Mouse (Mus musculus) MN1 (cell line): Measurements from ENCODE around the gene Syne1.

Source experiments
- DNase-seq: peaks from one replicate; pipeline ENCODE4 v3.0.0-alpha.2; 2016; ENCODE audit warnings: low spot score

The Syne1 gene

GRCm38 (mm10) chr10:5305555-5305954, 245.7 kb downstream of the Syne1 start:
- peak; percentile 23 for DNase-seq

DNA sequence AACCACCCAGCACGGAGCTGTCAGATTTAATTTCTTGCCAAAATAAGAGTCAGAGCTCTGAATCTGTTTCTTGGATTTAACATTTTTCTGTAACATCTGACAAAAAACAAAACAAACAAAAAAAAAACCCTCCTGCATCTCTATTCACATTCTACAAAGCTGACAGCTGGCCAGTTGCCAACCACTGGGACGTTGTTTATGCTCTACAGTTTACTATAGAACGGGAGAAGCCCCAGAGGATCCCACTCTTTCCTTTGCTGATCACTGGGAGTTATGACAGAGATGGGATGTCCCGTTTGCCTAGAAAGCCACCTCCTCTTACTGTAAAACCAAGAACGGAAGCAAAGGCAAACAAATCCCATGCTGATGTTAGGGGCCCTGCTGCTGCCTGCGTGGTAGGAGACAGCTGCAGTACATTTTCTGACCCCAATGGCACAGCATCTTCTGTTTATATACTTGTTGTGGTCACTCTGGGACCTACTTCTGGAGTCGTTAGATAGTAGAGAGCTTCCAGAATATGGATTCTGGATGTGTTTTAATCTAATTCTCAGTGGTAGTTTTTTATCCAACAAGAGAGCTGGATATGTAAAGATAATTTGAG, 255.9 kb downstream of the Syne1 start:
- DNase-seq, result no peak

GRCm38 (mm10) chr10:5289575-5289909, 261.7 kb downstream of the Syne1 start:
- DNase-seq, result no peak

- peak; percentile 93 for DNase-seq
Observed at GRCm38 (mm10) chr10:5288716-5289574, 262.3 kb downstream of the Syne1 start.

DNA sequence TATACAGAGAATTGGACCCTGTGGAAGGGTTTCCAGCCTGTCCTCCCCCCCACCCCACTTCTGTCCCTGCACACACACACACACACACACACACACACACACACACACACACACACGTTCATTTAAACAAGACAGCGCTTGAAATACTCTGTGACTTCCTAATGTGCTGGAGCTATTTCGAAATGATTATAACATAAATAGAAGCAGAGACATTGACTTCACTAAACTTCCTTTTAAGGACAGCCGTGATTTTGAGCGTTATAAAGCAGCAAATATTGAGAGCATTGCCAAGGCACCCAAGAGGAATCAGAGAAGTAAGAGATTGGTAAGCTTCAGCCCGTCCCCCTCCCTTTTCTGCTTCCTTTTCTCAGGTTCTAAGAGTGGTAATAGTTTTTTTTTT, 263.0 kb downstream of the Syne1 start:
- peak; percentile 42 for DNase-seq

DNA sequence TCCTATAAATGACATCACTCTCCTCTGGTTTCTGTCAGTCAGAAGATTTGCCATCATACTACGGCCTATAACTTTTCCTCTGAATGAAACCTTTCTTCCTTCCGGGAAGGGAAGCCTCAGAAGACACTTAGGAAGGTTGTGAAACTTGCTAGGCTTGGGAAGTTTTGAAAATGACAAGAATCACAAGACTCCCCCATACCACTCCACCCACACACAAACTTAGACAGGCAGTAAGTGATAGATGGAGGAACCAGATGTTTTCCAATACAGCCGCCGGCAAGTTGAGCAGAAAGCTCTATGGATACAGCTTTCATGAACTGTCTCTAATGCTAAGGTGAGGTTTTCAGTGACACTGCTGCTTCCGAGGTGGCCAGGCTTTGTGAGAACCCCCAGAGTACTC, 275.5 kb downstream of the Syne1 start:
- DNase-seq, result no peak

DNA sequence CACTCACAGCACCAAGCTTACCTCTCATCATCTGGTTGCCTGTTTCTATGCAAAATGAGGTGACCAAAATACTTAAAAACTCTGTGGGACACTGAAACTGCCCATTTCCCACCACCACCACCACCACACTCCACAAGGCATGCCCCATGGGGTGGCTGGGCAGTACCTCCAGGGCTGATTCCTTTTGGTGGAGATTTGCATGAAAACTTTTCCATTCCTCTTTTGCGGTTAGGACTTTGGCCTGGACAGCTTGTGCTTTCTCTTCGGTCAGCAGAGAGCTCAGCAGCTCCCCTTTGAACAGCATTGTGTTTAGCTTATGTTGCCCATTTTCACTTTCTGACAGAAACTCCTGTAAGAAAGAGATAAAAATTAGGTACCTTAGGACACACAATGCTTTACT, 280.6 kb downstream of the Syne1 start:
- no peak for DNase-seq

DNA sequence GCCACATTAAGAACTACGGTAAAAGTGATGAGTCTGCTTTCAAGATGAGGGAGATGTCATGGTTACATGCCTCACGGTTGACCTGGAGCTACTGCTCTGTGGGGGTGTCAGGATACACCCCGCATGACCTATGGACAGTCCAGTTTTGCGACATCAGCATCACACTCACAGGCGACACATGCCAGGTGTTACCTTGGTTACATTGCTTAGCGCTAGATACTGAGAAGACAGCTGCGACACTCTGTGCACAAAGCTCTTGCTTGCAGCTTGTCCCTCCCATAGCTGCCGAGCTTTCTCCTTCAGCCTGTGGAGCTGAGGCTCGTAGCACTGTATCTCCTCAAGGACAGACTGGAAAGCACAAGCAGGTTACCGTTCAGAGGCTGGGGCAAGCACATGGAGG, 286.9 kb downstream of the Syne1 start:
- DNase-seq, result no peak

- no peak for DNase-seq
Observed at GRCm38 (mm10) chr10:5262636-5263035, 288.6 kb downstream of the Syne1 start.

DNA sequence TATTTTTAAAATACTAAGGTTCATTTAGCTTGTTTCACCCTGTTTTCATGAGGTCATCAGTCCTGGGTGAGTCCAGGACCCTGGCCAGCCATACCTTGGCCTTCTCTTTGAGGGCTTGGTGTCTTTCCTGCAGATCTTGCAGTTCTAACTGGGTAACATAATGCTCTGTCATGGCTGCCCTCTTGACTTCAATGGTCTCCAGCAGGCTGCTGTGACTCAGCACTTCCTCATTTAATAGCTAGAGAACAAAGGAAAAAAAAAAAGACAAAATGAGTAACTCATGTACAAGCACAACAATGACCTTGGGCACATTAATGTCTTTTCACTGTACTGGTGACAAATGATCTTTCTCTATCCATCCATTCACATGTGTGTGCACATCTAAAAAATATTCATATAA, 294.6 kb downstream of the Syne1 start:
- no peak for DNase-seq

GRCm38 (mm10) chr10:5253752-5254151, 297.5 kb downstream of the Syne1 start:
- DNase-seq, result no peak

GRCm38 (mm10) chr10:5250702-5251101, 300.6 kb downstream of the Syne1 start:
- no peak for DNase-seq

- no peak for DNase-seq
Observed at GRCm38 (mm10) chr10:5239680-5240079, 311.6 kb downstream of the Syne1 start.

DNA sequence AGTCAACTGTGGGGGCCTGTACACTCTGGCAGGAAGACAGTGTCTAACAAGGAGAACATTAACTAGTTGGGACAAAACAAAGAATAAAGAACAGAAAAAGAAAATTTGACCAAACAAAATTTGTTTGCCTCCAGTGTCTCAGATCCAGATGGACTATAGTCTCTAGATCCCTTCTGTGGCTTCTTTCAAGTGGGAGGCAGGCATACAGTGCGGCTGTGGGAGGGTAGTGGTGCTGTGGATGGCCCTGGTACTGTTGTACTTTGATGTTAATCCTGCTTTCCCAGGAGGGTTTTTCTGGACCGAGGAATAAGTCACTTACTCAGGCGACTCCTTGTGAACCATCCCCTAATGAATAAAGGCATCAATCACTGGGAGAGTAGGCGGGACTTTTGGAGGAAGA, 314.4 kb downstream of the Syne1 start:
- no peak for DNase-seq

DNA sequence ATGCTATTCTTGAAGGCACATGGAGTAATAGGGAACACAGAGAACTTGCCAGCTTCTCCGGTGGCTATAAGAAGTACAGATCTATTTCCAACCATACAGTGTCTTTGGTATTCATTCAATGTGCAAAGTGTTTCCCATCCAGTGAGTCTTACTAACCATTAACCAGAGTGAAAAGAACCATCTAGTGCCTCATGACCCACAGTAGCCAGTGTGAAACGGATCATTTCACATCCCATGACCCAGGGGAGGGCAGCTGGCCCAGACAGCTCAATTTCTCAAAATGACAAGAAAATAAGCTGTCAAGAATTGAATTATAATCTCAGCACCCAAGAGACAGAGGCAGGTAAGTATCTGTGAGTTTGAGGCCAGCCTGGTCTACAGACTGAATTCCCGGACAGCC, 315.1 kb downstream of the Syne1 start:
- DNase-seq, result no peak

DNA sequence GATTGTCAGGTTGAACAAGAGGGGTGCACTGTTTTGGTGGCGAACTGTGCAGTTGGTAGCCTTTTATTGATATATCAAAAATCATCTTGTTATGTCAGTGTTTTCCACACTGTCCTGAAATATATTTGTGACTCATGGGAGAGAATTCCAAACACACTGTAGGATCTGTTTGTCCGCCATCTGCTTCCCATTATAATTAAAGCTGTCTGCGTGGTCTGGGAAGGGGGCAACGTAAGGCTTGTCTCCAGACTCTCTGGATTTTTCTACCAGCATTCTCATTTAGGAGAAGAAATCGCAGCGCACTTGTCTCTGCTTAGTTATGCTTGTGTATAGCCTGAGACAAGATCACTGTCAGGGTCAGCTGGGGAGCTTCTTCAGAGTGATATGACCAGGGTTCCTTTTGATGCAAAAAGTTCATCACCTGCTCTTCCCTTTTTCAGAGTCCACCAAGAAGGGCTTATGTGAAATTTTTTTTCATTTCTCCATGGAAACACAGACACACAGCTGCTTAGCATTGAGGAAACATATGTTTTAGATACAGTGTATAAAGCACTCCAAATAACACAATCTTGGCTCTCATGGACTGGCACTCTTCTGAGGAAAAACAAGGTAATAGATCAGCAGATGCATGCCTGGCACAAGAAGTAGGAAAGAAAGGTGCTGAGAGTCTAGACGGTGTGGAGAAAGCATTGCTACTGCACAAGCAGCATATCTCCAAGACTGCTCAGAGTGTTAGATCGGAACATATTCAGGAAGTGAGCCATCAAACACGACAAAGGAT, 316.4 kb downstream of the Syne1 start:
- no peak for DNase-seq

DNA sequence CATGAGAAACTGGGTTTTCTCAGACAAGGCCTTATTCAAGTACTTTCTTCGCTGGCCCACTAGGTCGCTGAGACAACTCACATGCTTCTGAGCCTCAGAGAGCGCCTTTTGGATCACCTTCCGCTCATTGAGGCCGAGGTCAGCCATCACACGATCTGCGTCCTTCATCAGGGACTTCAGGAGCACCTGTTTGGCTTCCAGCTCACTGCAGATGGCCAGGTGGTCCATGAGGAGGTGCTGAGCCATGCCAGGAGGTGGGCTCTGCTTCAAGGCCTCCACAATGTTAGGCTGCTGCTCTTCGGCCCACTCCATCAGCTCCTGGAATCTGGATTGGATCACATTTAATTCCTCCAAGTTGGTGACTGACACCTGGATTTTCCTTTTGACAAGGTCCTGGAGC, 322.2 kb downstream of the Syne1 start:
- DNase-seq, result no peak

- no peak for DNase-seq
Observed at GRCm38 (mm10) chr10:5227395-5228076, 323.7 kb downstream of the Syne1 start.

DNA sequence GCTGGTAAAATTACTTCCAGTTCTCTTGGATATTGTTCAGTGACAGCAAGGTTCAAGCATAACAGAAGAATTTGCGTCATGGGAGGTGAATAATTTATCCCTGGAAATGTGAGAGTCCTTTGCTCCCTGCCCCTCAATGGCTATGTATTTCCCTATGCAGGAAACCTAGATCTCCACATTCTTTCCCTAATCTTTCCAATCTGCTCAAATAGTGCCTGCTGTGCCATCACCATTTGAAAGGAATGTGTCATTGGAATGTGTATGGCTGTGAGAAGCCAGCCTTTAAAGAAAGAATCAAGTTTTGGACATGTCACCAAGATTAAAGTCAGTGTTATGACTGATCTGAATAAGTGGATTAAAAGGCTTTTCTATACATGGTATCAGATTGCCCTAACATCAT, 335.3 kb downstream of the Syne1 start:
- no peak for DNase-seq

GRCm38 (mm10) chr10:5207905-5208641, 343.2 kb downstream of the Syne1 start:
- peak; percentile 72 for DNase-seq

DNA sequence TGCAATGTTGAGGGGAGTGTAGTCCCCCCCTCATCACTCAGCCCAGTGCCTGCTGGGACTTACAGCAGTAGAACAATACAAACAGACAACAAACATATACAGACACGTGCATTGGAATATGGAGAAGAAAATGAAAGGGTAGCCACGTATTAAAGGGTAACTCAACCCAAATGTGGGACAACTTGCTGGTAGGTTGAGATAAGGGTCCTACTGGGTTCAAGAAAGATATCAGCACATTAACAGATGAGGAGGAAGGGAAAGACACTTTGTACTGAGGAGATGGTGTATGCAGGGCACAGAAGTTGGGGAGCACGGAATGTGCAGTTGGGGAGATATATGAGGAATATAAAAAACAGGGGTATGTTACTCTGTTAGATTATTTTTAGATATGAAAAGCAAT, 345.3 kb downstream of the Syne1 start:
- no peak for DNase-seq

DNA sequence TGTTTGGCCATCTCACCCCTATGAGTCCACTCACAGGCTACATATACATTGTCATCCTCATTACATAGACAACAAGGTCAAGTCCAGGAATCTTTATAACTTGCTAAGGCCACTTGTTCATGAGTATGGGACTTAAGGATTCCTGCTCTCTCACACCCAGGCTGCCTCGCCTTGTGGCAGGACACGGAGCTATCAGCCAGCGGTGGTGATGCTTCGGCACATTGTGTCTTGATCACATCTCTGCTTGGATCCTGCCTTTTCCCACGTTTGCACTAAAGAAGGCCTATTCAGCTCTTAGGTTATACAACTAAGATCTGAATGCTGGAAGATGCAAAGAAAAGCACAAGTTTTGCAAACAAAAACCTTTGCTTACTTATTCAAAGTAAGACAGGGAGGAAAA, 345.7 kb downstream of the Syne1 start:
- no peak for DNase-seq
